Mouse (Mus musculus) limb, embryonic 11.5 days (tissue): ENCODE measurements around the gene Smim27. TPM values are rescaled to one million over a fixed set of nuclear protein-coding genes. Genes with fewer than 3 reads are reported as not detected.
"Not testable (repeated sequence)": the region's sequence is repeated elsewhere in the genome, so short reads cannot be mapped to it uniquely, and the experiment has no call there.

ENCODE experiments used
- ATAC-seq: fragments of 200-750 bp; cut with Nextera tagmentation; 2 replicates; pipeline ENCODE4 v1.8.0; 2017; ENCODE audit warnings: low read depth; ENCODE audit not compliant: insufficient number of reproducible peaks, low FRiP score, low TSS enrichment
- DNase-seq: peaks from one replicate; pipeline ENCODE4 v3.0.0-alpha.2; 2015; ENCODE audit warnings: low spot score
- H3K27ac ChIP-seq: fragments of 300-500 bp; sonication (generic); replicated peaks from 2 replicates; pipeline ENCODE4 v1.5.1; 2014; ENCODE audit warnings: low read depth, mild to moderate bottlenecking, low read length
- H3K27me3 ChIP-seq: fragments of 300-500 bp; sonication (generic); 2 replicates; pipeline ENCODE4 v1.6.1; 2014; ENCODE audit warnings: mild to moderate bottlenecking, low read length, mixed read lengths; ENCODE audit not compliant: control insufficient read depth, insufficient read depth
- H3K36me3 ChIP-seq: fragments of 300-500 bp; sonication (generic); 2 replicates; pipeline ENCODE4 v1.6.1; 2014; ENCODE audit warnings: mild to moderate bottlenecking, low read length, moderate library complexity, mixed read lengths; ENCODE audit not compliant: control insufficient read depth, insufficient read depth
- H3K4me1 ChIP-seq: fragments of 300-500 bp; sonication (generic); 2 replicates; pipeline ENCODE4 v1.6.1; 2014; ENCODE audit warnings: low read length, mixed read lengths; ENCODE audit not compliant: control insufficient read depth, insufficient read depth
- H3K4me2 ChIP-seq: fragments of 300-500 bp; sonication (generic); 2 replicates; pipeline ENCODE4 v1.6.1; 2014; ENCODE audit warnings: low read depth, mild to moderate bottlenecking, moderate library complexity; ENCODE audit not compliant: severe bottlenecking
- H3K4me3 ChIP-seq: fragments of 300-500 bp; sonication (generic); 2 replicates; pipeline ENCODE4 v1.5.1; 2014; ENCODE audit warnings: low read depth, low read length
- H3K9ac ChIP-seq: fragments of 300-500 bp; sonication (generic); 2 replicates; pipeline ENCODE4 v1.6.1; 2014; ENCODE audit warnings: mild to moderate bottlenecking, low read length
- H3K9me3 ChIP-seq: fragments of 300-500 bp; sonication (generic); 2 replicates; pipeline ENCODE4 v1.6.1; 2016; ENCODE audit warnings: low read length; ENCODE audit not compliant: control insufficient read depth
- WGBS: fragments of 180-500 bp; shearing (Covaris S2); extraction: QIAGEN DNeasy Blood & Tissue Kit; methylation state at CpG from one replicate; pipeline ENCODE4 v1.1.7; 2014; 5-methylcytosine and 5-hydroxymethylcytosine counted together
- polyA plus RNA-seq: library from polyadenylated mRNA; unstranded; fragments of >200 nt; fragmentation: Nextera tagmentation; extraction: Ambion mirVana; gene quantifications from 2 replicates; pipeline ENCODE4 v1.2.1, GENCODE M21; 2014

Gene Smim27
- polyA plus RNA-seq, 1 experiment from 2014 or later, result 24.7 TPM

DNA sequence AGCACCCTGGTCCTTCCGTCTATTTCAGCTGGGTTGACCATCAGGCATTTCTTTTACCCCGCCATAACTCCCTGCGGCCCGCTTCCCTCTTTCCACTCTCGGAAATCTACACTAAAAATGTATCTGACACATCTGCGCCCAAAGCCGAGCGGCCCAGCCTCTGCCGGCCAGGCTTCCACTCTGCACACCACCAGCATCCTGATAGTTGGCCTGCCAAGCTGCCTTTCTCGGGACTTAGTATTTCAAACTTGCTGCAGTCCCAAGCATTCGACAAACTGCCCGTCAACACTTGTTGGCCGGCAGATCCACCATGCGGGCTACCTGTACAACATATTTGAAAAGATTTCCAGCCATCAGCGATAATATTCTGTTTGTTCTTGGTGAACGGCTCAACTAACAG, 544 bp upstream of the Smim27 start:
- no peaks in the 10 kb centered on the region for H3K9me3 ChIP-seq
- peak overlapping the region; percentile 74 for H3K4me2 ChIP-seq
- ATAC-seq (0 out of 2 replicates have a peak, but pooled peaks have one; percentile 0), DNase-seq (no peak)
- H3K27me3 ChIP-seq, result no peaks in the 10 kb centered on the region
- H3K9ac ChIP-seq, result peak overlapping the region; percentile 91
- H3K4me1 ChIP-seq, result peaks cover 2% of the 10 kb centered on the region; the same call in 1 of the 2 replicates
- H3K27ac ChIP-seq, result peak overlapping the region; percentile 93
- H3K4me3 ChIP-seq, result peak overlapping the region; percentile 79
- H3K36me3 ChIP-seq, result peaks cover 3% of the 10 kb centered on the region; the same call in 1 of the 2 replicates
- WGBS, result under 1% methylated on average over 16 of the region's 16 CpGs

GRCm38 (mm10) chr4:40278880-40279275, 9.5 kb downstream of the Smim27 start:
- Histone ChIP-seq H3K4me3 (peak overlapping the region; percentile 87), H3K9ac (peak overlapping the region; percentile 70), H3K4me1 (peaks cover 2% of the 10 kb centered on the region; the same call in 1 of the 2 replicates), H3K27me3 (no peaks in the 10 kb centered on the region), H3K4me2 (peak overlapping the region; percentile 87), H3K9me3 (no peaks in the 10 kb centered on the region), H3K36me3 (no peaks in the 10 kb centered on the region), H3K27ac (no peak overlapping the region)
- ATAC-seq, result peak; percentile 72
- whole genome bisulfite sequencing, result 1% methylated on average over 21 of the region's 21 CpGs
- no peak for DNase-seq

GRCm38 (mm10) chr4:40279276-40279900, 10.0 kb downstream of the Smim27 start, which contains the start of gene Ndufb6:
Gene Ndufb6, minus strand, starts transcription at chr4:40279421.
- H3K27me3 ChIP-seq, result no peaks in the 10 kb centered on the region

GRCm38 (mm10) chr4:40285582-40285981, 16.2 kb downstream of the Smim27 start:
- ATAC-seq (no peak), DNase-seq (peak; percentile 79)
- no peak overlapping the region for H3K9ac ChIP-seq
- no peak overlapping the region for H3K27ac ChIP-seq
- no peaks in the 10 kb centered on the region for H3K9me3 ChIP-seq
- no peak overlapping the region for H3K4me3 ChIP-seq
- no peaks in the 10 kb centered on the region for H3K36me3 ChIP-seq
- H3K4me1 ChIP-seq, result no peaks in the 10 kb centered on the region
- H3K27me3 ChIP-seq, result no peaks in the 10 kb centered on the region
- WGBS, result 24% methylated on average over 4 of the region's 4 CpGs
- no peak overlapping the region for H3K4me2 ChIP-seq

More at GRCm38 (mm10) chr4:40279276-40279900, 10.0 kb downstream of the Smim27 start, which contains the start of gene Ndufb6:
- Histone ChIP-seq H3K4me3 (peak within 1 kb of the TSS; percentile 87), H3K4me2 (peak within 1 kb of the TSS; percentile 87), H3K27ac (peak within 1 kb of the TSS; percentile 72; the same call in 1 of the 2 replicates), H3K9me3 (no peaks in the 10 kb centered on the region), H3K9ac (peak within 1 kb of the TSS; percentile 70), H3K4me1 (peaks cover 2% of the 10 kb centered on the region; the same call in 1 of the 2 replicates), H3K36me3 (no peaks in the 10 kb centered on the region)
- DNase-seq, result peak; percentile 99
- under 1% methylated on average over 36 of the region's 36 CpGs for WGBS
- peak; percentile 97 for ATAC-seq

- DNase-seq (no peak), ATAC-seq (no peak)
- Histone ChIP-seq H3K9ac (no peak overlapping the region), H3K4me2 (no peak overlapping the region), H3K4me1 (no peaks in the 10 kb centered on the region), H3K27me3 (no peaks in the 10 kb centered on the region), H3K9me3 (no peaks in the 10 kb centered on the region), H3K27ac (no peak overlapping the region), H3K4me3 (no peak overlapping the region), H3K36me3 (no peaks in the 10 kb centered on the region)
- 81% methylated on average over 6 of the region's 6 CpGs for WGBS
These were observed 18.0 kb downstream of the Smim27 start for GRCm38 (mm10) chr4:40287415-40287814.

- WGBS, result 93% methylated on average over 2 of the region's 2 CpGs
- Histone ChIP-seq H3K36me3 (no peaks in the 10 kb centered on the region), H3K27ac (no peak overlapping the region), H3K9ac (no peak overlapping the region), H3K9me3 (no peaks in the 10 kb centered on the region), H3K4me3 (no peak overlapping the region), H3K27me3 (no peaks in the 10 kb centered on the region), H3K4me2 (no peak overlapping the region), H3K4me1 (no peaks in the 10 kb centered on the region)
- ATAC-seq (no peak), DNase-seq (no peak)
These were observed 19.7 kb downstream of the Smim27 start for GRCm38 (mm10) chr4:40289046-40289445.

GRCm38 (mm10) chr4:40291511-40291910, 22.1 kb downstream of the Smim27 start:
- not testable (repeated sequence) for H3K9ac ChIP-seq, ATAC-seq, H3K9me3 ChIP-seq, H3K27me3 ChIP-seq, H3K36me3 ChIP-seq, H3K27ac ChIP-seq, DNase-seq, H3K4me1 ChIP-seq, H3K4me2 ChIP-seq, H3K4me3 ChIP-seq
- WGBS, result 91% methylated on average over 11 of the region's 11 CpGs

GRCm38 (mm10) chr4:40299169-40299568, 29.8 kb downstream of the Smim27 start:
- Histone ChIP-seq H3K36me3 (no peaks in the 10 kb centered on the region), H3K4me3 (no peak overlapping the region), H3K27me3 (no peaks in the 10 kb centered on the region), H3K4me1 (no peaks in the 10 kb centered on the region), H3K9me3 (no peaks in the 10 kb centered on the region), H3K27ac (no peak overlapping the region), H3K9ac (no peak overlapping the region), H3K4me2 (no peak overlapping the region)
- DNase-seq, result no peak
- ATAC-seq, result no peak
- 87% methylated on average over 5 of the region's 5 CpGs for WGBS
